Mouse (Mus musculus) ES-E14 (cell line): ENCODE measurements around the gene Col2a1.

ENCODE experiments used
- CHD2 ChIP-seq: IDR thresholded peaks from 2 replicates; pipeline ENCODE4 v1.6.1; 2014; ENCODE audit warnings: mild to moderate bottlenecking, low read depth, low read length, inconsistent platforms
- HCFC1 ChIP-seq: IDR thresholded peaks from 2 replicates; pipeline ENCODE4 v1.6.1; 2012; ENCODE audit warnings: low read length, inconsistent platforms, borderline replicate concordance; ENCODE audit not compliant: insufficient read depth
- MAFK ChIP-seq: IDR thresholded peaks from 2 replicates; pipeline ENCODE4 v1.6.1; 2014; ENCODE audit warnings: mild to moderate bottlenecking, low read depth, low read length, inconsistent platforms; ENCODE audit not compliant: insufficient read depth
- ZC3H11A ChIP-seq: IDR thresholded peaks from 2 replicates; pipeline ENCODE4 v1.6.1; 2012; ENCODE audit warnings: low read depth, mild to moderate bottlenecking, inconsistent platforms, low read length, borderline replicate concordance
- ZNF384 ChIP-seq: IDR thresholded peaks from 2 replicates; pipeline ENCODE4 v1.6.1; 2012; ENCODE audit warnings: low read depth, low read length, inconsistent platforms

GRCm38 (mm10) chr15:97954671-97955070, 49.8 kb downstream of the Col2a1 start:
- TF ChIP-seq MAFK, result no peak
- no peak for TF ChIP-seq ZNF384
- no peak for TF ChIP-seq HCFC1
- no peak for TF ChIP-seq CHD2
- TF ChIP-seq ZC3H11A, result no peak
